Mouse (Mus musculus): ENCODE measurements around the gene Emc10.

Gene Emc10

DNA sequence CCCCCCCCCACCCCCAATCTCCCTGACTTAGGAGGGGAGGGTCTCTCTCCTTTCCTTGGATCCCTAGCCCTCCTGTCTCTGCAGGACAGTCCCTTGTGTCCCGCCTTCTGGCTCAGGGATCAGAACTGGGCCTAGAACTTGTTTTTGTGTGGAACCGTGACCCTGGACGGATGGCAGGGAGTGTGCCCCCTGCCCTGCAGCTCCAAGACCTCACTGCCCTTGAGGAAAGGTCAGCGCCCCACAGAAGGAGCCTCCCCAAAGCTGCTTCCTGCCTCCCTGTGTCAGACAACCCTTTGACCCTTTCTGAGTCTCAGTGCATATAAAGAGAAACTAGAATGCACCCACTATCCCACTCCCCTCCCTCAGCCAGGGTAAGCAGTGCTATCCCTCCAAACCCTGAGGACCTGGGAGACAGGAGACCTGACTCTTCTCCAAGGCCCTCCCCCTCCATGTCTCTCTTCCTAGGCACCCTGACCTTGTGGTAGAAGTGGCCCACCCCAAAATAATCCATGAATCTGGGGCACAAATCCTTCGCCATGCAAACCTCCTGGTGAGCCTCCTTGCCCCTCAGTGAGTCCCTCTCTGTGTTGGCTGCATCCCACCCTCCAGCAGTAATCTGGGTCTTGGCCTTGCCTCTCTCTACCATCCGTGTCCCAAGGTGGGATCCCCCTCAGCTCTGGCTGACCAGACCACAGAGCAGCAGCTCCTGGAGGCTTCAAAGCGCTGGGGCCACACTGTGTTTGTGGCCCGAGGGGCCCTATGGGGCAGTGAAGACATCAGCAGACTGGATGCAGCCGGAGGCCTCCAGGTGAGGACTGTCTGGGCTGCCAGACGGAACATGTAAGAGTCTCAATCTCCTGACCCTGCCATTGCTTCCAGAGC is 30.1 kb downstream of the Emc10 start:
- H3K36me3 ChIP-seq (ENCODE audit: insufficient read depth, low read length): peaks cover 6% of the 10 kb centered on the region; the same call in 1 of the 2 replicates
- peaks cover 59% of the 10 kb centered on the region for H3K4me1 ChIP-seq (replicated peaks; ENCODE audit: low read depth, low read length)
- H3K27me3 ChIP-seq (ENCODE audit: insufficient read depth, low read length): peaks cover 34% of the 10 kb centered on the region
- peak overlapping the region; percentile 90 for H3K4me3 ChIP-seq (replicated peaks; ENCODE audit: low read length)
- no peak for TF ChIP-seq NANOG (IDR thresholded peaks at IDR 0.05; ENCODE audit: borderline replicate concordance, low read length)
- no peak for TF ChIP-seq CTCF (conservative IDR thresholded peaks at IDR 0.05; ENCODE audit: low read length)
- no peaks in the 10 kb centered on the region for H3K9me3 ChIP-seq (ENCODE audit: low read length)

GRCm38 (mm10) chr7:44465111-44465510 is 31.2 kb downstream of the Emc10 start, which contains the start of gene Aspdh:
TSS of gene Aspdh (plus strand) at chr7:44465391.
- TF ChIP-seq POU5F1 (IDR thresholded peaks at IDR 0.05; ENCODE audit: borderline replicate concordance, low read length) (no peak), NANOG (IDR thresholded peaks at IDR 0.05; ENCODE audit: borderline replicate concordance, low read length) (no peak), CTCF (conservative IDR thresholded peaks at IDR 0.05; ENCODE audit: low read length) (no peak)
- peaks cover 6% of the 10 kb centered on the region; the same call in 1 of the 2 replicates for H3K36me3 ChIP-seq (ENCODE audit: insufficient read depth, low read length)
- peak within 1 kb of the TSS; percentile 90; the same call in 1 of the 2 replicates for H3K4me3 ChIP-seq (replicated peaks; ENCODE audit: low read length)
- H3K4me1 ChIP-seq (replicated peaks; ENCODE audit: low read depth, low read length): peaks cover 66% of the 10 kb centered on the region
- H3K9me3 ChIP-seq (ENCODE audit: low read length): no peaks in the 10 kb centered on the region
- H3K27me3 ChIP-seq (ENCODE audit: insufficient read depth, low read length): peaks cover 45% of the 10 kb centered on the region

DNA sequence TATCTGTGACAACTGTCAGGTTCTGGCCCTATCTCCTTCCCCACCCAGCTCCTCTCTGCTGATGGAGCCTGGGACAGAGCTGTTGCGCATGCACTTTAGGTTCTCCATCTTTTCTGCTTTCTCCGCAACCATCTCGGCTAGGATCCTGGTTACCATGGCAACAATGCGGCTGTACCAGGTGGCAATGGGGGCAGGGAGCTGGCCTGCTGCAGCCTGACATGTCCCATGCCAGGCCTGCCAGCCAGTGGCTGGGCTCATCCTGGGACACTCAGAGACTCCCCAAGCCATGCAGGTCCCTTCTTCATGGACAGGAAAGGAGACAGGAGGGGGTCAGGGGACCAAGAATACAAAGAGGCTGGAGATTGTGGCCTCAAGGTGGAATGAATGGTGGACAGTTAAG is 31.8 kb downstream of the Emc10 start:
- Histone ChIP-seq H3K36me3 (ENCODE audit: insufficient read depth, low read length) (peaks cover 4% of the 10 kb centered on the region; the same call in 1 of the 2 replicates), H3K9me3 (ENCODE audit: low read length) (no peaks in the 10 kb centered on the region), H3K27me3 (ENCODE audit: insufficient read depth, low read length) (peaks cover 51% of the 10 kb centered on the region), H3K4me3 (replicated peaks; ENCODE audit: low read length) (no peak overlapping the region), H3K4me1 (replicated peaks; ENCODE audit: low read depth, low read length) (peaks cover 63% of the 10 kb centered on the region)
- no peak for TF ChIP-seq POU5F1 (IDR thresholded peaks at IDR 0.05; ENCODE audit: borderline replicate concordance, low read length)
- TF ChIP-seq CTCF (conservative IDR thresholded peaks at IDR 0.05; ENCODE audit: low read length): no peak
- no peak for TF ChIP-seq NANOG (IDR thresholded peaks at IDR 0.05; ENCODE audit: borderline replicate concordance, low read length)

DNA sequence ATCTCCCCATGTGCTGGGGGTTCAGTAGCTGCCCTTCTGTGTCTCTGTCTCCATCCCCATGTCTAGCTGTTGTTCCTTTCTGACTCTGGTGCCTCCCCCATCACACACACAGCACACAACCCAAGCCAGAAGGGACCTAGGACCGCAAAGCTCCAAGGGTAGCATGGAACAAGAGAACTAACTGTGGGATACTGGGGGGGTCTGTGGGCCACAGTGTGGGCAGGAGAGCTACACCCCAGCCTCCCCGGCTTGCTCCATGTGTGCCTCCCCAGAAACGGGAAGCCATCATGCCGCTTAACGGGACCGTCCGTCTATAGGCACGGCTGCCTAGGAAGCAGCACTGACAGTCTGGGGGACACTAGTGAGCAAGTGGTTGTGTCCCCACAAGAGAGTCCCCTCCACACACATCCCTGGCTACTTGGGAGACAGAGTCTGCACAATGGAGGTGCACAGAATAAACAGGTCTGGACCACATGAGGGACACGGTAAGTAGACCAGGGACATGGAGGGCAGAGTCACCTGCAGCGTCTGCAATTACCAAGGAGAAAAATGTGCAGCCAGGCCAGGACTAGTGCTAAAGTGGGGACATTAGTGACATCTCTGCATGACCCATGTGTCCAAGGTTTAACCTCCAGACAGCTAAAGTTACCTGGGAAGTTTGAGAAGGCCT is 32.6 kb downstream of the Emc10 start:
- no peaks in the 10 kb centered on the region for H3K36me3 ChIP-seq (ENCODE audit: insufficient read depth, low read length)
- no peak overlapping the region for H3K4me3 ChIP-seq (replicated peaks; ENCODE audit: low read length)
- TF ChIP-seq CTCF (conservative IDR thresholded peaks at IDR 0.05; ENCODE audit: low read length) (no peak), POU5F1 (IDR thresholded peaks at IDR 0.05; ENCODE audit: borderline replicate concordance, low read length) (no peak), NANOG (IDR thresholded peaks at IDR 0.05; ENCODE audit: borderline replicate concordance, low read length) (no peak)
- no peaks in the 10 kb centered on the region for H3K9me3 ChIP-seq (ENCODE audit: low read length)
- H3K4me1 ChIP-seq (replicated peaks; ENCODE audit: low read depth, low read length): peaks cover 55% of the 10 kb centered on the region
- peaks cover 60% of the 10 kb centered on the region for H3K27me3 ChIP-seq (ENCODE audit: insufficient read depth, low read length)

DNA sequence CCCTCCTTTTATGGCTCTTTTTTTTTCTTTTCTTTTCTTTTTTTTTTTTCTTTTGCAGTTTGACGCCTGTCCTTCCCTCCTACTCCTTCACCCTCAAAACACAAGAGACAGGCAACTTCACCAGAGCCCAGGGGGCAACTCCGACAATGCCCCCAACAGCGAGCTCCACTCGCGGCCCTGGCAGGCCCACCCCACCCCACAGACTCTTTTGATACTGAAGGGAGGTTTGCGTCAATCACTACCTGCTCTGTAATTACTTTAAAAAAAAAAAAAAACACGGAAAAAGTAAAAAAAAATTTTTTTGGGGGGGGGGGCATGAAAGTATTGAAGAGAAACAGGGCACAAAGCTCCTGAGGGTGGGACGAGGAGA is 33.3 kb downstream of the Emc10 start:
- no peaks in the 10 kb centered on the region for H3K36me3 ChIP-seq (ENCODE audit: insufficient read depth, low read length)
- peaks cover 50% of the 10 kb centered on the region for H3K4me1 ChIP-seq (replicated peaks; ENCODE audit: low read depth, low read length)
- no peaks in the 10 kb centered on the region for H3K9me3 ChIP-seq (ENCODE audit: low read length)
- H3K27me3 ChIP-seq (ENCODE audit: insufficient read depth, low read length): peaks cover 61% of the 10 kb centered on the region
- no peak for TF ChIP-seq CTCF (conservative IDR thresholded peaks at IDR 0.05; ENCODE audit: low read length)
- TF ChIP-seq POU5F1 (IDR thresholded peaks at IDR 0.05; ENCODE audit: borderline replicate concordance, low read length): no peak
- TF ChIP-seq NANOG (IDR thresholded peaks at IDR 0.05; ENCODE audit: borderline replicate concordance, low read length): no peak
- H3K4me3 ChIP-seq (replicated peaks; ENCODE audit: low read length): peak overlapping the region; percentile 76

DNA sequence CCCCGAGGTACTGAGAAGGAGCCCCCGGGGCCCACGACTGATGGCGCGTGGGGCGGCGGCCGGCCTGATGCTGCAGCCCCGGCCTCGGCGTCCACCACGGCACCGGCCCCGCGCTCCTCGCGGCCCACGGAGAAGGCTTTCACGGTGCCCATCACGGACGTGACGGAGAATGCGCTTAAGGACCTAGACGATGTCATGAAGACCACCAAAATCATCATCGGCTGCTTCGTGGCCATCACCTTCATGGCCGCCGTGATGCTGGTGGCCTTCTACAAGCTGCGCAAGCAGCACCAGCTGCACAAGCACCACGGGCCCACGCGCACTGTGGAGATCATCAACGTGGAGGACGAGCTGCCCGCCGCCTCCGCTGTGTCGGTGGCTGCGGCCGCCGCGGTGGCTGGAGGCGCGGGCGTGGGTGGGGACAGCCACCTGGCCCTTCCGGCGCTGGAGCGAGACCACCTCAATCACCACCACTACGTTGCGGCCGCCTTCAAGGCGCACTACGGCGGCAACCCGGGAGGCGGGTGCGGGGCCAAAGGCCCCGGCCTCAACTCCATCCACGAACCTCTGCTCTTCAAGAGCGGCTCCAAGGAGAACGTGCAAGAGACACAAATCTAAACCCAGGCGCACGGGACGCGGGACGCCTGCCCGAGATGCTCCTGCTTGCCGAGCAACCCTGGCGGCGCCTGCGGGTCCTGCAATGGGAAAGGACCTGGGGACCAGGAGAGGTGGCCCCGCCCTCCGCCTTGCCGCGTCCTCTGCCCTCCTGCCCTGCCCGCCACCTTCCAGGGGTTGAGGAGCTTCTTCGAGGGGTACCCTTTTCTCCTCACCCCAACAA is 33.9 kb downstream of the Emc10 start:
- Histone ChIP-seq H3K36me3 (ENCODE audit: insufficient read depth, low read length) (no peaks in the 10 kb centered on the region), H3K4me1 (replicated peaks; ENCODE audit: low read depth, low read length) (peaks cover 49% of the 10 kb centered on the region), H3K27me3 (ENCODE audit: insufficient read depth, low read length) (peaks cover 66% of the 10 kb centered on the region), H3K4me3 (replicated peaks; ENCODE audit: low read length) (peak overlapping the region; percentile 76), H3K9me3 (ENCODE audit: low read length) (no peaks in the 10 kb centered on the region)
- TF ChIP-seq POU5F1 (IDR thresholded peaks at IDR 0.05; ENCODE audit: borderline replicate concordance, low read length) (no peak), CTCF (conservative IDR thresholded peaks at IDR 0.05; ENCODE audit: low read length) (no peak; the same call in 1 of the 2 replicates), NANOG (IDR thresholded peaks at IDR 0.05; ENCODE audit: borderline replicate concordance, low read length) (no peak)

DNA sequence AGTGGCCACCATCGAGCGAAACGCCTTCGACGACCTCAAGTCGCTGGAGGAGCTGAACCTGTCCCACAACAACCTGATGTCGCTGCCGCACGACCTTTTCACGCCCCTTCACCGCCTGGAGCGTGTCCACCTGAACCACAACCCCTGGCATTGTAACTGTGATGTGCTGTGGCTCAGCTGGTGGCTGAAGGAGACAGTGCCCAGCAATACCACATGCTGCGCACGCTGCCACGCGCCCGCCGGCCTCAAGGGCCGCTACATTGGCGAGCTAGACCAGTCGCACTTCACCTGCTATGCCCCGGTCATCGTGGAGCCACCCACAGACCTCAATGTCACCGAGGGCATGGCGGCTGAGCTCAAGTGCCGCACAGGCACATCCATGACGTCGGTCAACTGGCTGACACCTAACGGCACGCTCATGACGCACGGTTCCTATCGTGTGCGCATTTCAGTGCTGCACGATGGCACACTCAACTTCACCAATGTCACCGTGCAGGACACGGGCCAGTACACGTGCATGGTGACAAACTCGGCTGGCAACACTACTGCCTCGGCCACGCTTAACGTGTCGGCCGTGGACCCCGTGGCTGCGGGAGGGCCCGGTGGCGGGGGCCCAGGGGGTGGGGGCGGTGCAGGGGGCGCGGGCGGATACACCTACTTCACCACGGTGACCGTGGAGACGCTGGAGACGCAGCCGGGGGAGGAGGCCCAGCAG is 34.7 kb downstream of the Emc10 start:
- Histone ChIP-seq H3K27me3 (ENCODE audit: insufficient read depth, low read length) (peaks cover 70% of the 10 kb centered on the region), H3K36me3 (ENCODE audit: insufficient read depth, low read length) (no peaks in the 10 kb centered on the region), H3K4me3 (replicated peaks; ENCODE audit: low read length) (peak overlapping the region; percentile 76), H3K9me3 (ENCODE audit: low read length) (no peaks in the 10 kb centered on the region), H3K4me1 (replicated peaks; ENCODE audit: low read depth, low read length) (peaks cover 41% of the 10 kb centered on the region)
- TF ChIP-seq CTCF (conservative IDR thresholded peaks at IDR 0.05; ENCODE audit: low read length): no peak
- TF ChIP-seq POU5F1 (IDR thresholded peaks at IDR 0.05; ENCODE audit: borderline replicate concordance, low read length): no peak
- no peak for TF ChIP-seq NANOG (IDR thresholded peaks at IDR 0.05; ENCODE audit: borderline replicate concordance, low read length)
